Mouse (Mus musculus): ENCODE measurements around the gene Cilp. TPM values are rescaled to one million over a fixed set of nuclear protein-coding genes. Genes with fewer than 3 reads are reported as not detected.

Cilp gene
- polyA plus RNA-seq (2012; ENCODE audit: low replicate concordance), result 0.04 TPM in 2 replicates

GRCm38 (mm10) chr9:65264959-65265358 is at the start of gene Cilp:
TSS of gene Cilp (plus strand) at chr9:65265180.

GRCm38 (mm10) chr9:65293973-65294715 is 29.2 kb downstream of the Cilp start, which contains the start of gene Clpx:
TSS of gene Clpx (plus strand) at chr9:65294260.

Other genes starting within 250 kb of the Cilp start
- 4.1 and 5.0 TPM in 2 replicates for gene Hacd3, start 243.5 kb upstream of the Cilp start, polyA plus RNA-seq (2012; ENCODE audit: low replicate concordance)
- 11.0 and 11.5 TPM in 2 replicates for gene Dpp8, start 232.8 kb upstream of the Cilp start, polyA plus RNA-seq (2012; ENCODE audit: low replicate concordance)
- 0.17 and 0.36 TPM in 2 replicates for gene Igdcc4, start 163.7 kb upstream of the Cilp start, polyA plus RNA-seq (2012; ENCODE audit: low replicate concordance)
- gene Igdcc3, start 124.0 kb upstream of the Cilp start, polyA plus RNA-seq (2012; ENCODE audit: low replicate concordance), result 0.03 and 0.10 TPM in 2 replicates
- 4.7 and 16.1 TPM in 2 replicates for gene Parp16, start 69.8 kb upstream of the Cilp start, polyA plus RNA-seq (2012; ENCODE audit: low replicate concordance)
- 8.0 and 13.0 TPM in 2 replicates for gene Clpx, start 29.1 kb downstream of the Cilp start, polyA plus RNA-seq (2012; ENCODE audit: low replicate concordance)
- gene Pdcd7, start 80.9 kb downstream of the Cilp start, polyA plus RNA-seq (2012; ENCODE audit: low replicate concordance), result 19.0 and 54.3 TPM in 2 replicates
- gene Ubap1l, start 95.9 kb downstream of the Cilp start, polyA plus RNA-seq (2012; ENCODE audit: low replicate concordance), result 0.43 and 0.84 TPM in 2 replicates
- 0.03 TPM in 1 of 2 replicates, not detected in the other for gene Kbtbd13, start 126.5 kb downstream of the Cilp start, polyA plus RNA-seq (2012; ENCODE audit: low replicate concordance)
- 1.4 and 1.5 TPM in 2 replicates for gene Rasl12, start 133.3 kb downstream of the Cilp start, polyA plus RNA-seq (2012; ENCODE audit: low replicate concordance)
- not detected in 2 replicates for gene Slc51b, start 157.8 kb downstream of the Cilp start, polyA plus RNA-seq (2012; ENCODE audit: low replicate concordance)
- gene Mtfmt, start 170.6 kb downstream of the Cilp start, polyA plus RNA-seq (2012; ENCODE audit: low replicate concordance), result 11.1 and 17.8 TPM in 2 replicates
- gene Spg21, start 195.8 kb downstream of the Cilp start, polyA plus RNA-seq (2012; ENCODE audit: low replicate concordance), result 40.1 and 57.2 TPM in 2 replicates